ENCODE assay signal across 8 mouse cellular contexts in genomic region chr14:31434426-31434825, GRCm38 (mm10). TPM values are rescaled to one million over a fixed set of nuclear protein-coding genes. Genes with fewer than 3 reads are reported as not detected.
A peak's percentile ranks its signal among the peaks of the same experiment; 100 is the strongest.
DNase-seq lines count a peak whose midpoint lies in the region; ATAC-seq and TF ChIP-seq lines count a peak whose summit lies in the region.

No protein-coding gene starts in this region.

- no peak for TF ChIP-seq CTCF in kidney, adult 2 months (conservative IDR thresholded peaks at IDR 0.05; ENCODE audit: insufficient read depth, insufficient read length, low read depth, low read length)

- ATAC-seq in embryonic facial prominence, embryonic 13.5 days (ENCODE audit: insufficient number of reproducible peaks, insufficient read depth, low FRiP score, low TSS enrichment, low read depth): no peak
- ATAC-seq in midbrain, embryonic 15.5 days (replicated peaks): no peak

- H3K4me3 ChIP-seq in kidney, adult 2 months (ENCODE audit: insufficient read depth, low read depth, low read length): no peak overlapping the region
- H3K4me3 ChIP-seq in embryonic facial prominence, embryonic 13.5 days: peak overlapping the region; percentile 84
- H3K4me3 ChIP-seq in midbrain, embryonic 15.5 days: peak overlapping the region; percentile 85

- 37% methylated on average over 5 of the region's 5 CpGs for WGBS in kidney, adult 2 months
- 25% methylated on average over 5 of the region's 5 CpGs for WGBS in embryonic facial prominence, embryonic 13.5 days
- 52% methylated on average over 5 of the region's 5 CpGs for WGBS in midbrain, embryonic 15.5 days

- no peaks in the 10 kb centered on the region for H3K36me3 ChIP-seq in kidney, adult 2 months (ENCODE audit: control insufficient read depth, insufficient read depth, low read length)
- H3K36me3 ChIP-seq in embryonic facial prominence, embryonic 13.5 days: peaks cover 4% of the 10 kb centered on the region; the same call in 1 of the 2 replicates
- no peaks in the 10 kb centered on the region; the same call in 1 of the 2 replicates for H3K36me3 ChIP-seq in midbrain, embryonic 15.5 days (replicated peaks)

- peak overlapping the region; percentile 95 for H3K4me2 ChIP-seq in embryonic facial prominence, embryonic 13.5 days
- peak overlapping the region; percentile 65 for H3K4me2 ChIP-seq in midbrain, embryonic 15.5 days

- no peak for TF ChIP-seq POLR2A in kidney, adult 2 months (IDR thresholded peaks at IDR 0.05; ENCODE audit: low read depth, low read length)

- DNase-seq in kidney, adult 2 months: peak; percentile 84
- DNase-seq in kidney, postnatal 14 days: no peak
- peak; percentile 32 for DNase-seq in induced T-regulatory cell, adult 2 months (ENCODE audit: low read depth)
- DNase-seq in layer of hippocampus, postnatal 14 days (ENCODE audit: low spot score in 2 of 2): no peak
- no peak for DNase-seq in ovary, adult 18-20 months (ENCODE audit: low spot score)
- DNase-seq in layer of hippocampus, adult 11-12 months (ENCODE audit: low spot score): no peak

- peak overlapping the region; percentile 86; the same call in 1 of the 2 replicates for H3K27ac ChIP-seq in kidney, adult 2 months (ENCODE audit: insufficient read depth, low read depth, low read length)
- 0 out of 2 replicates have a peak overlapping the region, but pooled peaks have one; percentile 71 for H3K27ac ChIP-seq in embryonic facial prominence, embryonic 13.5 days
- no peak overlapping the region for H3K27ac ChIP-seq in midbrain, embryonic 15.5 days

- no peaks in the 10 kb centered on the region for H3K9me3 ChIP-seq in embryonic facial prominence, embryonic 13.5 days
- no peaks in the 10 kb centered on the region for H3K9me3 ChIP-seq in midbrain, embryonic 15.5 days

- H3K4me1 ChIP-seq in kidney, adult 2 months (ENCODE audit: control insufficient read depth, insufficient read depth, low read length): peaks cover 26% of the 10 kb centered on the region
- H3K4me1 ChIP-seq in embryonic facial prominence, embryonic 13.5 days: peaks cover 35% of the 10 kb centered on the region
- peaks cover 33% of the 10 kb centered on the region for H3K4me1 ChIP-seq in midbrain, embryonic 15.5 days

- H3K9ac ChIP-seq in embryonic facial prominence, embryonic 13.5 days: no peak overlapping the region
- H3K9ac ChIP-seq in midbrain, embryonic 15.5 days: peak overlapping the region; percentile 1

- no peaks in the 10 kb centered on the region for H3K27me3 ChIP-seq in kidney, adult 2 months (replicated peaks; ENCODE audit: control insufficient read depth, insufficient read depth, low read length)
- H3K27me3 ChIP-seq in embryonic facial prominence, embryonic 13.5 days: no peaks in the 10 kb centered on the region
- H3K27me3 ChIP-seq in midbrain, embryonic 15.5 days (replicated peaks): no peaks in the 10 kb centered on the region

RNA-seq across cellular contexts. Expression of gene Sh3bp5, which starts 1.5 kb away (rescaled TPM):
- polyA plus RNA-seq in kidney, adult 2 months (2012; rRNA removed): 33.4 and 43.4 TPM in 2 replicates
- polyA plus RNA-seq in embryonic facial prominence, embryonic 13.5 days (2015; fragmentation: Nextera tagmentation; extraction: Ambion mirVana): 39.5 and 40.1 TPM in 2 replicates
- 151 and 161 TPM in 2 replicates for polyA plus RNA-seq in midbrain, embryonic 15.5 days (2015; fragmentation: Nextera tagmentation; extraction: Ambion mirVana)
- 100 to 1,000 TPM; 137 to 160 TPM for total RNA-seq in layer of hippocampus, postnatal 14 days (2021)

RNA-seq across cellular contexts. Expression of gene Eaf1, which starts 59.8 kb away (rescaled TPM):
- polyA plus RNA-seq in kidney, adult 2 months (2012; rRNA removed): 34.3 and 34.7 TPM in 2 replicates
- 24.9 and 26.8 TPM in 2 replicates for polyA plus RNA-seq in embryonic facial prominence, embryonic 13.5 days (2015; fragmentation: Nextera tagmentation; extraction: Ambion mirVana)
- 8.4 and 10.1 TPM in 2 replicates for polyA plus RNA-seq in midbrain, embryonic 15.5 days (2015; fragmentation: Nextera tagmentation; extraction: Ambion mirVana)
- total RNA-seq in layer of hippocampus, postnatal 14 days (2021): 10 to 100 TPM; 12.6 to 13.0 TPM

Comparison
In these comparisons a context has a peak if more than half of its experiments do, and no peak if none do; other contexts are left out.
1. DNase-seq: peak in kidney, adult 2 months (single experiment) and induced T-regulatory cell, adult 2 months (single experiment); none in kidney, postnatal 14 days (single experiment), layer of hippocampus, postnatal 14 days (0 of 2), ovary, adult 18-20 months (single experiment) and layer of hippocampus, adult 11-12 months (single experiment).